ENCODE assay signal across 13 mouse cellular contexts in the genomic region with DNA sequence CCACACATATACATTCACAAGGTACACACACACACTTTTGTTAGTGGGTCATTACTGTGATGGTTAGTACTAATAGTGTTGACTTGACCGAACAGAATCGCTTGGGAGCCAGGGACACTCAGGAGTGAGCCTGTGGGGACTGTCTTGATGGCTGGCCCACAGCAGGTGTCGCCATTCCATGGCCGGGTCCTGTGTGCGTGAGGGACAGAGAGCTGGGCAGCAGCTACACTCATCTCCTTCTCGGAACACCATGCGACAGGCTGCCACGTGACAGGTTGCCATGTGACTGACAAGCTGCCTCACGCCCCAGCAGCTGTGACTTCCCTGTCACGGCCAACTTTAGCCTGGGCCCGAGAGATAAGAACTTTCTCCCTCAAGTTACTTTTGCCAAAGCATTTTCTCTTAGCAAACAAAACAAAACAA. TPM values are rescaled to one million over a fixed set of nuclear protein-coding genes. Genes with fewer than 3 reads are reported as not detected.
DNase-seq lines count a peak whose midpoint lies in the region; ATAC-seq and TF ChIP-seq lines count a peak whose summit lies in the region.
"Had no signal": no experiment of that assay in that cellular context is flagged by ENCODE, and none has a peak within 500 bp of the region (broad histone marks: within the 10 kb centered on the region; RNA-seq: fewer than 3 reads in every experiment).

No protein-coding gene starts in this region.

- H3K4me1 ChIP-seq in G1E (ENCODE audit: insufficient read depth, low read depth, low read length): peaks cover 48% of the 10 kb centered on the region
- no peaks in the 10 kb centered on the region for H3K4me1 ChIP-seq in midbrain, embryonic 10.5 days
- H3K4me1 ChIP-seq: forebrain, embryonic 15.5 days had no signal

- peak; percentile 97 for ATAC-seq in G1E (ENCODE audit: extremely low read depth, insufficient number of reproducible peaks, low FRiP score, poor library complexity, severe bottlenecking)
- ATAC-seq: forebrain, embryonic 15.5 days had no signal

- TF ChIP-seq CTCF in G1E (IDR thresholded peaks at IDR 0.05; ENCODE audit: low read depth, low read length): no peak

- 84% methylated on average over 11 of the region's 11 CpGs for WGBS in midbrain, embryonic 10.5 days

- peak; percentile 76 for DNase-seq in G1E (ENCODE audit: low spot score)
- DNase-seq in c-Kit-positive CD71-positive TER-119-negative erythroid progenitor cells, embryonic 14.5 days (ENCODE audit: low read depth): peak; percentile 93
- DNase-seq in heart, postnatal 10 days: peak; percentile 54 to 59
- DNase-seq in lung, postnatal 10 days: peak; percentile 26
- DNase-seq in adrenal gland, adult (ENCODE audit: inconsistent age in 2 of 2, low spot score in 1 of 2): no peak
- no peak for DNase-seq in kidney, postnatal 4 days
- DNase-seq in adrenal gland, adult 8-10 months: no peak
- DNase-seq in midbrain, embryonic 10.5 days (ENCODE audit: low spot score): no peak
- DNase-seq: cerebellum, adult 8-10 months; kidney, postnatal 25 days; thymus, postnatal 14 days had no signal

- H3K27ac ChIP-seq in midbrain, embryonic 10.5 days (replicated peaks): no peak overlapping the region
- H3K27ac ChIP-seq: forebrain, embryonic 15.5 days; macrophage had no signal

- peak overlapping the region; percentile 66; the same call in 1 of the 2 replicates for H3K4me3 ChIP-seq in G1E (ENCODE audit: low read depth, low read length)
- H3K4me3 ChIP-seq in midbrain, embryonic 10.5 days: no peak overlapping the region
- H3K4me3 ChIP-seq: forebrain, embryonic 15.5 days had no signal

- no peaks in the 10 kb centered on the region for H3K27me3 ChIP-seq in G1E (ENCODE audit: insufficient read depth, low read length)
- H3K27me3 ChIP-seq in midbrain, embryonic 10.5 days (ENCODE audit: low read depth, poor library complexity, severe bottlenecking): no peaks in the 10 kb centered on the region
- H3K27me3 ChIP-seq: forebrain, embryonic 15.5 days had no signal

- peaks cover 80% of the 10 kb centered on the region for H3K36me3 ChIP-seq in G1E (replicated peaks)
- peaks cover 86% of the 10 kb centered on the region for H3K36me3 ChIP-seq in midbrain, embryonic 10.5 days

- intact Hi-C loops in heart, postnatal 10 days (cut with DNase I): no loop called here

- no peaks in the 10 kb centered on the region for H3K9me3 ChIP-seq in G1E (replicated peaks)
- H3K9me3 ChIP-seq in midbrain, embryonic 10.5 days (replicated peaks): no peaks in the 10 kb centered on the region
- H3K9me3 ChIP-seq: forebrain, embryonic 15.5 days had no signal

RNA-seq across cellular contexts. Expression of a gene that starts 11.8 kb away (rescaled TPM):
- total RNA-seq in G1E (2014; fragmentation: Nextera tagmentation) (148 and 165 TPM in 2 replicates), G1E (2017) (171 and 188 TPM in 2 replicates)
- 3.5 and 5.1 TPM in 2 replicates for polyA plus RNA-seq in G1E (2012)
- total RNA-seq in heart, postnatal 10 days (2021): 10 to 100 TPM; 30.0 to 32.2 TPM
- 10 to 100 TPM; 49.9 to 75.8 (median 63.0) TPM for total RNA-seq in adrenal gland, adult 8-10 months (2022)
- 71.2 and 72.5 TPM in 2 replicates for polyA plus RNA-seq in midbrain, embryonic 10.5 days (2016; fragmentation: Nextera tagmentation; extraction: Ambion mirVana)

RNA-seq across cellular contexts. Expression of a gene that starts 12.1 kb away (rescaled TPM):
- total RNA-seq in G1E (2014; fragmentation: Nextera tagmentation): 34.7 and 64.8 TPM in 2 replicates
- 30.1 and 32.6 TPM in 2 replicates for total RNA-seq in G1E (2017)
- polyA plus RNA-seq in G1E (2012): 19.9 and 20.8 TPM in 2 replicates
- total RNA-seq in heart, postnatal 10 days (2021): 10 to 100 TPM; 41.0 to 41.2 TPM
- total RNA-seq in adrenal gland, adult 8-10 months (2022): 10 to 100 TPM; 43.3 to 68.5 (median 55.7) TPM
- 49.5 and 53.0 TPM in 2 replicates for polyA plus RNA-seq in midbrain, embryonic 10.5 days (2016; fragmentation: Nextera tagmentation; extraction: Ambion mirVana)

RNA-seq across cellular contexts. Expression of a gene that starts 28.4 kb away (rescaled TPM):
- 42.7 and 80.4 TPM in 2 replicates for total RNA-seq in G1E (2014; fragmentation: Nextera tagmentation)
- total RNA-seq in G1E (2017): 37.6 and 38.1 TPM in 2 replicates
- 18.9 and 20.3 TPM in 2 replicates for polyA plus RNA-seq in G1E (2012)
- 1 to 10 TPM; 5.1 to 9.8 TPM for total RNA-seq in heart, postnatal 10 days (2021)
- total RNA-seq in adrenal gland, adult 8-10 months (2022): 10 to 100 TPM in 1 of 4 experiments, 1 to 10 TPM in 3; 4.0 to 13.1 (median 7.2) TPM
- 38.3 and 39.0 TPM in 2 replicates for polyA plus RNA-seq in midbrain, embryonic 10.5 days (2016; fragmentation: Nextera tagmentation; extraction: Ambion mirVana)

Comparison
In these comparisons a context has a peak if more than half of its experiments do, and no peak if none do; other contexts are left out.
1. DNase-seq: peak in G1E (single experiment), c-Kit-positive CD71-positive TER-119-negative erythroid progenitor cells, embryonic 14.5 days (single experiment), heart, postnatal 10 days (2 of 2) and lung, postnatal 10 days (single experiment); none in adrenal gland, adult (0 of 2), kidney, postnatal 4 days (0 of 2), adrenal gland, adult 8-10 months (single experiment) and midbrain, embryonic 10.5 days (single experiment).